Mouse (Mus musculus): Measurements from ENCODE around the gene Lef1. TPM values are rescaled to one million over a fixed set of nuclear protein-coding genes. Genes with fewer than 3 reads are reported as not detected.
A peak's percentile ranks its signal among the peaks of the same experiment; 100 is the strongest.

Lef1 gene
- polyA plus RNA-seq, 1 experiment from 2014 or later = 18.7 TPM

DNA sequence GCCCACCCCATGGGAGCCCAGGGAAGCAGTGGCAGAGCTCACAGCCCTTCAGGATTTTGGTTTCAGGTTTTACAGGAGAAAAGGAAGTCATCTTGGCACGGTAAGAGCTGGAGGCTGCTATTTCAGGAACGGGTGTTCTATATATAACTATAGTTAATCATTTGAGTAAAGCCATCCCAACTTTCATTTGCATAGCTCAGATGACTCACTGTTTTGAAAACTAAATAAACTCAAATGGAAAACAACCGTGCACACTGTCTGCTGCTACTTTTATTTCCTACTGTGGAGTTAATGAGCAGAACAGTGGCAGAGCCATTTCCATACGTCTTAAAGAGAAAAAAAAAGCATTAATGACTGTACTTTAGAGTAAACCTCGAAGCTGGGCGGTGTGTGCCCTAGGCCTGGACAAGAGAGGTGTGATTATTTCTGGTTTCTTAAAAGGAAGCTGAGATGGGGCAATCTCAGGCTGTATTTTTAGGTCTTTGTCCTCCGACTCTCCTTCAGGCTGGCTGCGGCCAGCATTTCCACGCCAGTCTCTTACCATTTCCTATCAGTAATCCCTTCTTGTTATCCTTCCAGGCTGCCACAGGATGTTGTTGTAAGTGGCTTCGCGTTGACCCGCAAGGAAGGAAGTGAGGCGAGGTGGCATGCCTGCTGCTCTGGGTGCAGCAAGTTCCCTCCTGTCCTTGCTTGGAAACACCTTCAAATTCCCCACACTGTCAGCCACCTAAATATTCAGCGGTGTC, 29.2 kb downstream of the Lef1 start:
- H3K36me3 ChIP-seq = no peaks in the 10 kb centered on the region
- H3K4me2 ChIP-seq = peak overlapping the region; percentile 40
- no peak; the same call in 1 of the 2 replicates for ATAC-seq (ENCODE audit: insufficient number of reproducible peaks, low FRiP score)
- H3K9me3 ChIP-seq (replicated peaks) = no peaks in the 10 kb centered on the region
- no peak overlapping the region for H3K4me3 ChIP-seq
- WGBS = 13% methylated on average over 14 of the region's 14 CpGs
- H3K9ac ChIP-seq = no peak overlapping the region; the same call in 1 of the 2 replicates
- H3K27me3 ChIP-seq (replicated peaks) = peaks cover 9% of the 10 kb centered on the region; the same call in 1 of the 2 replicates
- peaks cover 58% of the 10 kb centered on the region for H3K4me1 ChIP-seq (replicated peaks)
- H3K27ac ChIP-seq (ENCODE audit: poor library complexity, severe bottlenecking) = peak overlapping the region; percentile 83

DNA sequence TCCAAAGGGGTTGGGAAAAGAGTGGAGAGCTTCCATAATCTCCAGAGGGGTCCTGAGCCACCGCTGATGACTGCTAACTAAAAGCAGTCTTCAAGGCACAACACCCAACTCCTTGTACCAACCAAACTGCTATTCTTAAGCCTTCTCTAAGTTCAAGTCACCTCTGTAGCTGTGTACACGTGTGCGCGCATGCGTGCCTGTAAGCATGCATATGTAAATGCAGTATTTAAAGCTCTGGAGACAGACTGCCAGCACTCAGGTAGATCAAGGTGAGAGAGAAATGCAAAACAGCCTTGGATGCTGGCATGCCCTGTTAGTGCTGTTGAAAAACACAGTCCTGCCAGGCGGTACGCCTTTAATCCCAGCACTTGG, 29.8 kb downstream of the Lef1 start:
- H3K27ac ChIP-seq (ENCODE audit: poor library complexity, severe bottlenecking) = peak overlapping the region; percentile 83
- H3K9me3 ChIP-seq (replicated peaks) = no peaks in the 10 kb centered on the region
- H3K9ac ChIP-seq = no peak overlapping the region
- H3K4me3 ChIP-seq = no peak overlapping the region
- peak overlapping the region; percentile 40 for H3K4me2 ChIP-seq
- peaks cover 52% of the 10 kb centered on the region for H3K4me1 ChIP-seq (replicated peaks)
- H3K27me3 ChIP-seq (replicated peaks) = peaks cover 9% of the 10 kb centered on the region; the same call in 1 of the 2 replicates
- WGBS = 79% methylated on average over 7 of the region's 7 CpGs
- no peaks in the 10 kb centered on the region for H3K36me3 ChIP-seq
- ATAC-seq (ENCODE audit: insufficient number of reproducible peaks, low FRiP score) = no peak

DNA sequence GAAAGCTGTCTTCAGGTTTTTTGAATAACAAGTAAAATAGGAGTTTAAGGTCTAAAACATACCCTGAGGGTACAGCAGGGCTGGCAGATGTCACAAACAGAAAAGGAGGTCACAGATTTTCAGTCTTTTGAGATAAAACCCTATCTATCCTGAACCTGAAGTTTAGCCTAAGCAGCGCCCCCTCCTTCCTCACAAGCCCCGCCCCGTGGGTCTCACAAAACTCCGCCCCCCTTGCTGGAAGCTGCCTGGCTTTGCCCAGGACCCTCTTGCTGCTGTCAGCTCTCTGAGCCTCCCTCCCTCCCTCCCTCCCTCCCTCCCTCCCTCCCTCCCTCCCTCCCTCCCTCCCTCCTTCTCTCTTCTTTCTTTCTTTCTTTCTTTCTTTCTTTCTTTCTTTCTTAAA, 31.3 kb downstream of the Lef1 start:
- Histone ChIP-seq H3K27me3 (replicated peaks) (peaks cover 9% of the 10 kb centered on the region; the same call in 1 of the 2 replicates), H3K4me1 (replicated peaks) (peaks cover 43% of the 10 kb centered on the region), H3K9ac (no peak overlapping the region), H3K9me3 (replicated peaks) (no peaks in the 10 kb centered on the region), H3K4me3 (no peak overlapping the region), H3K27ac (ENCODE audit: poor library complexity, severe bottlenecking) (no peak overlapping the region), H3K4me2 (no peak overlapping the region), H3K36me3 (no peaks in the 10 kb centered on the region)
- no peak for ATAC-seq (ENCODE audit: insufficient number of reproducible peaks, low FRiP score)
- 32% methylated on average over 4 of the region's 4 CpGs for WGBS

DNA sequence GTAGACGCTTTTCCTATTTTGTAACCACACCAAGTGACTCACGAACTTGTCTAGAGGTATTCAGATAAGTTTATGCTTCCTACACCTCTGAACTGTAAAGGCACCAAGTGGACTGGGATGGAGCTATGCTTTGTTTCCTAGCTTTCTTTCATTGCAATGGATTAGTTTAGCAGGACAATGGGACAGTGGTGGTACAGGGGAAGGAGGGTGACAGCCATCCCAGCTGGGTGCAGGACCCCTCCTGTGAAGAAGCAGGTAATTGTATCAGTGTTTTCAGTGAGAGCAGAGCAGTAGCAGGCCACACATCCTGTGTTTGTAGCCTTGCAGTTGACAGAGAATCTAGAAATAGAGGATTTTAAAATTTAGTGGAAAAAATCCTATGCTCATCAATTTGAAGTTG, 34.0 kb downstream of the Lef1 start:
- Histone ChIP-seq H3K27ac (ENCODE audit: poor library complexity, severe bottlenecking) (no peak overlapping the region), H3K4me2 (no peak overlapping the region), H3K9me3 (replicated peaks) (no peaks in the 10 kb centered on the region), H3K4me1 (replicated peaks) (peaks cover 19% of the 10 kb centered on the region), H3K27me3 (replicated peaks) (peaks cover 9% of the 10 kb centered on the region; the same call in 1 of the 2 replicates), H3K9ac (no peak overlapping the region), H3K36me3 (no peaks in the 10 kb centered on the region), H3K4me3 (no peak overlapping the region)
- no peak for ATAC-seq (ENCODE audit: insufficient number of reproducible peaks, low FRiP score)
- WGBS = 62% methylated on average over 2 of the region's 2 CpGs

DNA sequence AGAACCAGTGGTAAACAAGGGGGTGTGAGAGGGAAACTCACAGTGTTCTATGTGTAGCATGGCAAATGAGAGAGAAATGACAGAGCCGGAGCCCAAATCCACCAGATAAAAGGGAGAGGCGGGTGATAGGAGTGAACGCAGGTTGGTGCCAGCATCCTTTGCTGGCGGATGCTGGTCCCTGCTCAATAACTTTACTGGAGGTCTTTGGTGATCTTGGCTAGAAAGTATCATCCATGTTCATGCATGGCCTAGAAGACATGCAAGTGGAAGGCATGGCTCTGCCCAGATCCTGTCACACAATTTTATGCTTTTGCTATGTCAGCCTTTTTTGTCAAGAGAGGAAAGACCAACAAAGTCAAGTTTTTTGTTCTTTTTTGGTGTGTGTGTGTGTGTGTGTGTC, 42.6 kb downstream of the Lef1 start:
- Histone ChIP-seq H3K4me3 (no peak overlapping the region), H3K4me2 (no peak overlapping the region), H3K27ac (ENCODE audit: poor library complexity, severe bottlenecking) (no peak overlapping the region), H3K9me3 (replicated peaks) (no peaks in the 10 kb centered on the region), H3K9ac (no peak overlapping the region), H3K4me1 (replicated peaks) (peaks cover 20% of the 10 kb centered on the region), H3K27me3 (replicated peaks) (no peaks in the 10 kb centered on the region), H3K36me3 (no peaks in the 10 kb centered on the region)
- 87% methylated on average over 4 of the region's 4 CpGs for WGBS
- no peak for ATAC-seq (ENCODE audit: insufficient number of reproducible peaks, low FRiP score)

DNA sequence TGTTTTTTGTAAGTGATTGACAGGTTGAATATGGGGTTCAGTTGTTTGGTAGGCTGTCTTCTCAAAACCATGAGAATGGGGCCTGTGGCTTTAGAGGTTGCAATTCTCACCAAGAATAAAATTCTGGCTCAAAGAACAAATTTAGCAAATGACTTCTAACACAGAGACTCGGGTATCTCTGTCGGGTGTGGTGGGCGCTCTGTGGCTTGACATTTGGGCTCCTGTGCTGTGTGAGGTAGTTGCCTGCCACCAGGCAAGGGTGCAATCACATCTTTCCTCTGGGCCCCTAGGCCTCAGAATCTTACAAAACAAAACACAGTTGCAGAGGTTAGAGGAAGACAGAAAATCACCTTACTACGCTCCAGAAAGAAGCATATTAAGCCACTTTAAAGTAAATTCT, 43.6 kb downstream of the Lef1 start:
- WGBS = 74% methylated on average over 4 of the region's 4 CpGs
- Histone ChIP-seq H3K27ac (ENCODE audit: poor library complexity, severe bottlenecking) (no peak overlapping the region), H3K27me3 (replicated peaks) (no peaks in the 10 kb centered on the region), H3K9ac (no peak overlapping the region), H3K9me3 (replicated peaks) (no peaks in the 10 kb centered on the region), H3K36me3 (no peaks in the 10 kb centered on the region), H3K4me2 (no peak overlapping the region), H3K4me1 (replicated peaks) (peaks cover 20% of the 10 kb centered on the region), H3K4me3 (no peak overlapping the region)
- no peak for ATAC-seq (ENCODE audit: insufficient number of reproducible peaks, low FRiP score)

DNA sequence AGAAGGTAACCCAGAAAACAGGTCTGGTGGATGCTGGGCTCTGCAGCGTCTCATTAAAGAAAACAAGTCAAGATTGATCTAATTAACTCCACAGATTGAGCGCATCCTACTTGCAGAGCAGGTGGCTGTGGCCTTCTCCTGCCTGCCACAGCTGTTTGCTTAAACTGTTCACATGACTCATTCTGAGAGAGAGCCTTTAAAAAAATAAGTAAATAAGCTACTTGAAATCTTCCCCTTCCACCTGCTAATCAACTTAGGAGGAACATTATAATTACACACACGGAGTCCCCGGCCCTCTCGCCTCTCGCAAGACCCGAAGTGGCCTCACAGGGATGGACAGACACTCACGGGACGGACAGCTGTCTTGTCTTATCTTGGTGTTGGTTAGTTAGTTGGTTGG, 44.3 kb downstream of the Lef1 start:
- ATAC-seq (ENCODE audit: insufficient number of reproducible peaks, low FRiP score) = no peak
- H3K9me3 ChIP-seq (replicated peaks) = no peaks in the 10 kb centered on the region
- peaks cover 23% of the 10 kb centered on the region for H3K4me1 ChIP-seq (replicated peaks)
- H3K9ac ChIP-seq = no peak overlapping the region
- H3K27ac ChIP-seq (ENCODE audit: poor library complexity, severe bottlenecking) = no peak overlapping the region
- no peaks in the 10 kb centered on the region for H3K36me3 ChIP-seq
- no peaks in the 10 kb centered on the region for H3K27me3 ChIP-seq (replicated peaks)
- WGBS = 86% methylated on average over 9 of the region's 9 CpGs
- H3K4me3 ChIP-seq = no peak overlapping the region
- H3K4me2 ChIP-seq = no peak overlapping the region

DNA sequence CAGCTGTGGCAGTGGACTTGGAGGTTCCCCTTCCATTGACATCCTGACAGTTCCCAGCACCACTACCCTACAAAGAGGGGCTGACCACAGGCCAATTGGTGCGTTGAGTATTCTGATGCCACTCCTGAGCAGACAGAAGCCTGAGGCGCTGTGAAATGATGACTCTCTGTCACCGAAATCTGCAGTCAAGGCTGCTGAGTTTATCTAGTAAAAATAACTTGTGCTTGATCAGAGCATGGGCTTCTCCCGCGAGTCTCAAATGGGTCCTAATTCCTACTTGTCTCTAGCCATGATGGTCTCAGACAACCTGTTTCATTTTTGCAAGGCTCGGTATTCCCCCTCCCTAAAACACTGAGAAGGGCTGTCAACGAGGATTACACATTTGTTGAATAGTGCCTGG, 44.8 kb downstream of the Lef1 start:
- no peak for ATAC-seq (ENCODE audit: insufficient number of reproducible peaks, low FRiP score)
- no peaks in the 10 kb centered on the region for H3K36me3 ChIP-seq
- no peaks in the 10 kb centered on the region for H3K27me3 ChIP-seq (replicated peaks)
- peaks cover 23% of the 10 kb centered on the region for H3K4me1 ChIP-seq (replicated peaks)
- H3K27ac ChIP-seq (ENCODE audit: poor library complexity, severe bottlenecking) = no peak overlapping the region
- H3K9ac ChIP-seq = no peak overlapping the region
- no peaks in the 10 kb centered on the region for H3K9me3 ChIP-seq (replicated peaks)
- 59% methylated on average over 7 of the region's 7 CpGs for WGBS
- no peak overlapping the region for H3K4me3 ChIP-seq
- H3K4me2 ChIP-seq = no peak overlapping the region

DNA sequence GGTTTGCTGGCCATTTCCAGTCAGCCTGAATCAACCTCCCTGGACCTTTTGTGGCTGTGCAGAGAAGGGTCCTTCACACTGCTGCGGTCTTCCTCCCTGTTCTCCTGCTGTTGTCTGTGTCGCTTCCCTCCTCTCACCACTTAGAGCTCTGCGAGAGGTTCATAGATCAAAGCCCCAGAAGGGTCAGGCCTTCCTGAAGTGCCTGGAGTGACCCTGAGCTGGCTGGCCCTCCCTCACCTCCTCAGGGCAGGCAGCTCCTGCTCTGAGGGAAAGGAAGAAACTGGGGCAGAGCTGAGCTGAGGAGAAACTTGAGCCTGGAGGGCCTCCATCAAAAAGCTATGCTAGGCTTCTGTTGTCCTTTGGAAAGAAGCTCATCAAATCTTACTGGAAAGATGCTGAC, 45.4 kb downstream of the Lef1 start:
- Histone ChIP-seq H3K4me1 (replicated peaks) (peaks cover 23% of the 10 kb centered on the region), H3K9ac (no peak overlapping the region), H3K36me3 (no peaks in the 10 kb centered on the region), H3K4me3 (no peak overlapping the region), H3K9me3 (replicated peaks) (no peaks in the 10 kb centered on the region), H3K27ac (ENCODE audit: poor library complexity, severe bottlenecking) (no peak overlapping the region), H3K27me3 (replicated peaks) (no peaks in the 10 kb centered on the region), H3K4me2 (no peak overlapping the region)
- ATAC-seq (ENCODE audit: insufficient number of reproducible peaks, low FRiP score) = no peak
- 21% methylated on average over 3 of the region's 3 CpGs for WGBS

DNA sequence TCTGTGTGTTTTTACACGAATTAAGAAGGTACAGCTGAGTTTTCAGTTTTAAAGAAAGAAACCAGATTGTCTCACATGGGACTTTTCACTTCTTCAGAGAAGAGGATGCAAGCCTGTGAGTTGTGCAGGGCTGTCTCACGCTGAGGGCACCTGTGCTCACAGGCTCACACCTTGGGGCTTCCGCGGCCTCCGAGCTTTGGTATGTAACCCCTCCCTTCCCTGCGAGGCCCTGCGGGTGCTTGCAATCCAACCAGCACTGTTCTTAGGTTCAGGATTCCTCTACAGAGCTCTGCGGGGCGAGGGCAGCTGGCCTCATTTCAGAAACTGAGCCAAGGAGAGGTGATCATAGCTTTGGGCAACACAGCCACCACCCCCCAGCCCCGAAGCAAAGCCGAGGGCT, 46.1 kb downstream of the Lef1 start:
- ATAC-seq (ENCODE audit: insufficient number of reproducible peaks, low FRiP score) = no peak
- peak overlapping the region; percentile 23 for H3K4me2 ChIP-seq
- no peak overlapping the region for H3K4me3 ChIP-seq
- H3K27me3 ChIP-seq (replicated peaks) = no peaks in the 10 kb centered on the region
- no peaks in the 10 kb centered on the region for H3K36me3 ChIP-seq
- H3K9me3 ChIP-seq (replicated peaks) = no peaks in the 10 kb centered on the region
- peak overlapping the region; percentile 52 for H3K9ac ChIP-seq
- 26% methylated on average over 11 of the region's 11 CpGs for WGBS
- no peak overlapping the region for H3K27ac ChIP-seq (ENCODE audit: poor library complexity, severe bottlenecking)
- peaks cover 27% of the 10 kb centered on the region for H3K4me1 ChIP-seq (replicated peaks)

DNA sequence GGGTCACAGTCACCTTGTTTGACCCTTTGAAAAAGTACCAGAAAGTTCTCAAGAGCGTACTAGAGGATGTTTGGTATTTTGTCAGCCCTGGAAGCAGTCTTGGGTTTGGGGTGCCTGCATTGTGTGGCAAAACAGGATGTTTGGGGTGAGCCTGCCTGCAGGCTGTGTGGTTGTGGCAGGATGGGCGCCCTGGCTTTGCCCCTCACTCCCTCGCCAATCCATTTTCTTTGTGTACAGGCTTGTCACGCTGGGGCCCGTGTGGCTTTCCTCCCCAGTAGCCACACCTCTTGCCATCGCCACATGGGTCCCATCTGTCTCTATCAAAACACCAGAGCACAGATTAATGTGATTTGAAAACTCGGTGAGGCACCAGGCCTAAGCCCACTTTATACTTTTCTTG, 47.2 kb downstream of the Lef1 start:
- Histone ChIP-seq H3K9ac (no peak overlapping the region), H3K36me3 (no peaks in the 10 kb centered on the region), H3K4me3 (no peak overlapping the region), H3K4me1 (replicated peaks) (peaks cover 27% of the 10 kb centered on the region), H3K27me3 (replicated peaks) (no peaks in the 10 kb centered on the region), H3K4me2 (no peak overlapping the region), H3K9me3 (replicated peaks) (no peaks in the 10 kb centered on the region), H3K27ac (ENCODE audit: poor library complexity, severe bottlenecking) (no peak overlapping the region)
- 67% methylated on average over 7 of the region's 7 CpGs for WGBS
- ATAC-seq (ENCODE audit: insufficient number of reproducible peaks, low FRiP score) = no peak

DNA sequence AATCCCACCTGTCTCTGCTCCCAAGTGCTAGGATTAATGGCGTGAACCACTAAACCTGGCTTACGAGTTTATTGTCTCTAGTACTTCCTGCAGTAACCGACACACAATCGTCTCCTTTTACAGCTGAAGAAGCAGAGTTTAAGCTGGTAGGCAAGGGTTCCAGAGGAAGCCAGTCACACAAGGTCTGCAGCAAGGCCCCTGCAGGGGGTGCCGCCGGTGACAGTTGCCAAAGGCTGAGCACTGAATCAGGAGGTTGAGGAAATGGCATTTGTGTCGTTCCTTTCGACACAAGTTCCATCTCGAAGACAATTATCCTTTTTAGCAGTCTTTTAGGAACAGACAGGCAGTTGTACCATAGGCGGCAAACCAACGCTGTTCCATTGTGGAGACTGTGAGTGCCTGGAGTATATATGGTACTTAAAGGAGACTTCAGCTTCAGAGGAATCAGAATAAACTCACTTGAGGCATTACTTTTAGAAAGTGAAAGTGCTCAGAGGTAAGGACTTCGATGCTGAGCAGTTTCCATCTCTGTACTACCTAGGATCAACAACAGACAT, 49.0 kb downstream of the Lef1 start:
- Histone ChIP-seq H3K36me3 (no peaks in the 10 kb centered on the region), H3K4me1 (replicated peaks) (peaks cover 27% of the 10 kb centered on the region), H3K27ac (ENCODE audit: poor library complexity, severe bottlenecking) (no peak overlapping the region), H3K27me3 (replicated peaks) (no peaks in the 10 kb centered on the region), H3K9ac (no peak overlapping the region), H3K4me3 (no peak overlapping the region), H3K4me2 (no peak overlapping the region), H3K9me3 (replicated peaks) (no peaks in the 10 kb centered on the region)
- ATAC-seq (ENCODE audit: insufficient number of reproducible peaks, low FRiP score) = no peak
- WGBS = 52% methylated on average over 12 of the region's 12 CpGs

All from heart, embryonic 12.5 days (tissue).